Mouse (Mus musculus) erythroid progenitor cell, adult 5-6 weeks (primary cell): ENCODE results near the gene Dpm2. TPM values are rescaled to one million over a fixed set of nuclear protein-coding genes. Genes with fewer than 3 reads are reported as not detected.

Experiments used
- ATAC-seq: replicated peaks from 2 replicates; pipeline ENCODE4 v1.8.0; 2016; ENCODE audit warnings: moderate number of reproducible peaks, mild to moderate bottlenecking, moderate TSS enrichment, inconsistent platforms; ENCODE audit not compliant: poor library complexity, low FRiP score, severe bottlenecking
- total RNA-seq, 2 experiments: library from RNA; stranded (forward) in 1 of 2; stranded (reverse) in 1 of 2; fragments of 150-400 nt in 1 of 2; fragments of 186-747, 209-891 nt in 1 of 2; gene quantifications; 2 replicates each; pipeline versions ENCODE4 v1.2.3 to v1.2.4; 2015 to 2017; ENCODE audit warnings: low replicate concordance in 2 of 2

Gene Dpm2
- total RNA-seq, 2 experiments from 2014 or later = 21.1 to 45.3 TPM

GRCm38 (mm10) chr2:32606161-32607142 is 35.8 kb downstream of the Dpm2 start:
- ATAC-seq = peak; percentile 75

GRCm38 (mm10) chr2:32607262-32607947 is 36.7 kb downstream of the Dpm2 start:
- peak; percentile 26; the same call in 1 of the 2 replicates for ATAC-seq

- peak; percentile 66 for ATAC-seq
Observed at GRCm38 (mm10) chr2:32608141-32608777, 37.6 kb downstream of the Dpm2 start.

- ATAC-seq = no peak
Observed at GRCm38 (mm10) chr2:32608778-32609435, 38.2 kb downstream of the Dpm2 start.

- ATAC-seq = no peak
Observed at GRCm38 (mm10) chr2:32610610-32611229, 40.1 kb downstream of the Dpm2 start.

- no peak for ATAC-seq
Observed at GRCm38 (mm10) chr2:32612274-32612673, 41.6 kb downstream of the Dpm2 start.

- no peak for ATAC-seq
Observed at GRCm38 (mm10) chr2:32617109-32617508, 46.5 kb downstream of the Dpm2 start.

- ATAC-seq = no peak
Observed at GRCm38 (mm10) chr2:32617601-32618000, 46.9 kb downstream of the Dpm2 start.

GRCm38 (mm10) chr2:32618051-32618450 is 47.4 kb downstream of the Dpm2 start:
- ATAC-seq = no peak

GRCm38 (mm10) chr2:32620682-32621516 is 50.2 kb downstream of the Dpm2 start:
- ATAC-seq = no peak

- no peak for ATAC-seq
Observed at GRCm38 (mm10) chr2:32621517-32621859, 50.8 kb downstream of the Dpm2 start, which contains the start of gene Ak1. TSS of gene Ak1 (plus strand) at chr2:32621758.

Other genes with a start within 250 kb of the Dpm2 start
- 65.4 and 90.1 TPM in 2 replicates for gene Ciz1, start 218.5 kb upstream of the Dpm2 start, total RNA-seq (2015; ENCODE audit: low replicate concordance)
- 77.5 and 131 TPM in 2 replicates for gene Ciz1, start 218.5 kb upstream of the Dpm2 start, total RNA-seq (2017; ENCODE audit: low replicate concordance)
- not detected in 2 replicates for gene Dnm1, start 217.5 kb upstream of the Dpm2 start, total RNA-seq (2015; ENCODE audit: low replicate concordance)
- gene Dnm1, start 217.5 kb upstream of the Dpm2 start, total RNA-seq (2017; ENCODE audit: low replicate concordance) = not detected in 2 replicates
- 5.8 and 7.5 TPM in 2 replicates for gene 1110008P14Rik, start 188.9 kb upstream of the Dpm2 start, total RNA-seq (2015; ENCODE audit: low replicate concordance)
- 3.7 and 7.2 TPM in 2 replicates for gene 1110008P14Rik, start 188.9 kb upstream of the Dpm2 start, total RNA-seq (2017; ENCODE audit: low replicate concordance)
- gene Lcn2, start 182.6 kb upstream of the Dpm2 start, total RNA-seq (2015; ENCODE audit: low replicate concordance) = 1,234 and 1,375 TPM in 2 replicates
- gene Lcn2, start 182.6 kb upstream of the Dpm2 start, total RNA-seq (2017; ENCODE audit: low replicate concordance) = 165 and 167 TPM in 2 replicates
- gene Ptges2, start 175.0 kb upstream of the Dpm2 start, total RNA-seq (2015; ENCODE audit: low replicate concordance) = 0.42 and 0.72 TPM in 2 replicates
- gene Ptges2, start 175.0 kb upstream of the Dpm2 start, total RNA-seq (2017; ENCODE audit: low replicate concordance) = 0.51 TPM in 1 of 2 replicates, not detected in the other
- 4.0 TPM in 1 of 2 replicates, not detected in the other for gene Naif1, start 120.4 kb upstream of the Dpm2 start, total RNA-seq (2015; ENCODE audit: low replicate concordance)
- 0.23 and 2.1 TPM in 2 replicates for gene Naif1, start 120.4 kb upstream of the Dpm2 start, total RNA-seq (2017; ENCODE audit: low replicate concordance)
- 5.4 and 7.2 TPM in 2 replicates for gene Slc25a25, start 119.4 kb upstream of the Dpm2 start, total RNA-seq (2015; ENCODE audit: low replicate concordance)
- 14.8 and 19.0 TPM in 2 replicates for gene Slc25a25, start 119.4 kb upstream of the Dpm2 start, total RNA-seq (2017; ENCODE audit: low replicate concordance)
- 3.6 and 12.6 TPM in 2 replicates for gene Fam102a, start 35.5 kb upstream of the Dpm2 start, total RNA-seq (2015; ENCODE audit: low replicate concordance)
- 0.77 and 3.0 TPM in 2 replicates for gene Fam102a, start 35.5 kb upstream of the Dpm2 start, total RNA-seq (2017; ENCODE audit: low replicate concordance)
- gene Pip5kl1, start 3.9 kb downstream of the Dpm2 start, total RNA-seq (2015; ENCODE audit: low replicate concordance) = not detected in 2 replicates
- gene Pip5kl1, start 3.9 kb downstream of the Dpm2 start, total RNA-seq (2017; ENCODE audit: low replicate concordance) = not detected in 2 replicates
- gene 9430097D07Rik, start 4.8 kb downstream of the Dpm2 start, total RNA-seq (2015; ENCODE audit: low replicate concordance) = not detected in 2 replicates
- gene 9430097D07Rik, start 4.8 kb downstream of the Dpm2 start, total RNA-seq (2017; ENCODE audit: low replicate concordance) = 0.90 TPM in 1 of 2 replicates, not detected in the other
- 2.9 and 3.8 TPM in 2 replicates for gene St6galnac4, start 16.2 kb downstream of the Dpm2 start, total RNA-seq (2015; ENCODE audit: low replicate concordance)
- 2.3 and 2.4 TPM in 2 replicates for gene St6galnac4, start 16.2 kb downstream of the Dpm2 start, total RNA-seq (2017; ENCODE audit: low replicate concordance)
- gene St6galnac6, start 28.9 kb downstream of the Dpm2 start, total RNA-seq (2015; ENCODE audit: low replicate concordance) = not detected in 2 replicates
- 0.64 and 3.9 TPM in 2 replicates for gene St6galnac6, start 28.9 kb downstream of the Dpm2 start, total RNA-seq (2017; ENCODE audit: low replicate concordance)
- 0.84 TPM in 1 of 2 replicates, not detected in the other for gene Ak1, start 50.9 kb downstream of the Dpm2 start, total RNA-seq (2015; ENCODE audit: low replicate concordance)
- gene Ak1, start 50.9 kb downstream of the Dpm2 start, total RNA-seq (2017; ENCODE audit: low replicate concordance) = not detected in 2 replicates
- gene Eng, start 75.7 kb downstream of the Dpm2 start, total RNA-seq (2015; ENCODE audit: low replicate concordance) = 5.4 and 15.5 TPM in 2 replicates
- gene Eng, start 75.7 kb downstream of the Dpm2 start, total RNA-seq (2017; ENCODE audit: low replicate concordance) = 0.64 and 1.4 TPM in 2 replicates
- gene Fpgs, start 133.3 kb downstream of the Dpm2 start, total RNA-seq (2015; ENCODE audit: low replicate concordance) = not detected in 2 replicates
- 1.5 and 3.7 TPM in 2 replicates for gene Fpgs, start 133.3 kb downstream of the Dpm2 start, total RNA-seq (2017; ENCODE audit: low replicate concordance)
- gene Cdk9, start 142.2 kb downstream of the Dpm2 start, total RNA-seq (2015; ENCODE audit: low replicate concordance) = 17.2 and 33.9 TPM in 2 replicates
- gene Cdk9, start 142.2 kb downstream of the Dpm2 start, total RNA-seq (2017; ENCODE audit: low replicate concordance) = 26.2 and 29.3 TPM in 2 replicates
- gene Sh2d3c, start 150.2 kb downstream of the Dpm2 start, total RNA-seq (2015; ENCODE audit: low replicate concordance) = 8.6 and 10.5 TPM in 2 replicates
- 1.5 and 3.3 TPM in 2 replicates for gene Sh2d3c, start 150.2 kb downstream of the Dpm2 start, total RNA-seq (2017; ENCODE audit: low replicate concordance)
- not detected in 2 replicates for gene 6330409D20Rik, start 170.2 kb downstream of the Dpm2 start, total RNA-seq (2015; ENCODE audit: low replicate concordance)
- not detected in 2 replicates for gene 6330409D20Rik, start 170.2 kb downstream of the Dpm2 start, total RNA-seq (2017; ENCODE audit: low replicate concordance)
- 2.9 and 4.2 TPM in 2 replicates for gene Tor2a, start 186.4 kb downstream of the Dpm2 start, total RNA-seq (2015; ENCODE audit: low replicate concordance)
- 0.91 and 4.5 TPM in 2 replicates for gene Tor2a, start 186.4 kb downstream of the Dpm2 start, total RNA-seq (2017; ENCODE audit: low replicate concordance)
- 1.3 TPM in 1 of 2 replicates, not detected in the other for gene Ttc16, start 204.8 kb downstream of the Dpm2 start, total RNA-seq (2015; ENCODE audit: low replicate concordance)
- gene Ttc16, start 204.8 kb downstream of the Dpm2 start, total RNA-seq (2017; ENCODE audit: low replicate concordance) = not detected in 2 replicates
- gene Ptrh1, start 204.9 kb downstream of the Dpm2 start, total RNA-seq (2015; ENCODE audit: low replicate concordance) = 2.2 TPM in 1 of 2 replicates, not detected in the other
- 11.3 TPM in 1 of 2 replicates, not detected in the other for gene Ptrh1, start 204.9 kb downstream of the Dpm2 start, total RNA-seq (2017; ENCODE audit: low replicate concordance)
- not detected in 2 replicates for gene Cfap157, start 213.6 kb downstream of the Dpm2 start, total RNA-seq (2015; ENCODE audit: low replicate concordance)
- gene Cfap157, start 213.6 kb downstream of the Dpm2 start, total RNA-seq (2017; ENCODE audit: low replicate concordance) = not detected in 2 replicates